Comparison of ENCODE assay signal across 15 mouse cellular contexts in genomic region chr1:154093549-154093948, GRCm38 (mm10).
"Had no signal": no experiment of that assay in that cellular context is flagged by ENCODE, and none has a peak within 500 bp of the region (broad histone marks: within the 10 kb centered on the region; RNA-seq: fewer than 3 reads in every experiment).

No protein-coding gene starts in this region.

- DNase-seq: kidney, adult 11 months; kidney, adult 9 months; kidney, postnatal 14 days; kidney, postnatal 4 days; liver; lung, adult 18-20 months; lung, postnatal 10 days; thymus, adult 18-20 months; thymus, postnatal 36 days had no signal

- H3K4me3 ChIP-seq: limb, embryonic 10.5 days; limb, embryonic 13.5 days; liver, embryonic 12.5 days; liver, embryonic 15.5 days; lung, embryonic 15.5 days; midbrain, embryonic 13.5 days had no signal

- H3K27ac ChIP-seq: limb, embryonic 10.5 days; limb, embryonic 13.5 days; liver, embryonic 12.5 days; liver, embryonic 15.5 days; lung, embryonic 15.5 days; midbrain, embryonic 13.5 days had no signal

- H3K4me2 ChIP-seq: limb, embryonic 13.5 days; liver, embryonic 12.5 days; liver, embryonic 15.5 days; lung, embryonic 15.5 days; midbrain, embryonic 13.5 days had no signal

- H3K27me3 ChIP-seq: limb, embryonic 13.5 days; liver, embryonic 12.5 days; liver, embryonic 15.5 days; lung, embryonic 15.5 days; midbrain, embryonic 13.5 days had no signal

- H3K9me3 ChIP-seq: limb, embryonic 10.5 days; limb, embryonic 13.5 days; liver, embryonic 12.5 days; liver, embryonic 15.5 days; lung, embryonic 15.5 days; midbrain, embryonic 13.5 days had no signal

- H3K4me1 ChIP-seq: limb, embryonic 13.5 days; lung, embryonic 15.5 days; midbrain, embryonic 13.5 days had no signal

- H3K9ac ChIP-seq: limb, embryonic 13.5 days; liver, embryonic 12.5 days; liver, embryonic 15.5 days; lung, embryonic 15.5 days; midbrain, embryonic 13.5 days had no signal

- H3K36me3 ChIP-seq: limb, embryonic 10.5 days; limb, embryonic 13.5 days; liver, embryonic 12.5 days; liver, embryonic 15.5 days; lung, embryonic 15.5 days; midbrain, embryonic 13.5 days had no signal

- ATAC-seq: liver, embryonic 12.5 days; midbrain, embryonic 13.5 days had no signal
